Mouse (Mus musculus) cortical plate, adult 2 months (tissue): ENCODE results near the gene Dcdc2c. TPM values are rescaled to one million over a fixed set of nuclear protein-coding genes. Genes with fewer than 3 reads are reported as not detected.

ENCODE experiments used
- H3K27ac ChIP-seq: fragments of 200-500 bp; 2 replicates; pipeline ENCODE4 v1.5.1; 2012; ENCODE audit warnings: low read length, control low read depth, inconsistent platforms; ENCODE audit not compliant: insufficient read depth
- H3K4me1 ChIP-seq: fragments of 200-500 bp; 2 replicates; pipeline ENCODE4 v1.6.1; 2011; ENCODE audit warnings: low read length; ENCODE audit not compliant: control insufficient read depth, insufficient read depth
- H3K4me3 ChIP-seq: fragments of 200-500 bp; 2 replicates; pipeline ENCODE4 v1.5.1; 2011; ENCODE audit warnings: mild to moderate bottlenecking, low read length, control low read depth; ENCODE audit not compliant: insufficient read depth
- CTCF ChIP-seq: fragments of 200-500 bp; IDR thresholded peaks from 2 replicates; pipeline ENCODE4 v1.5.1; 2011; ENCODE audit warnings: mild to moderate bottlenecking, control low read depth, low read length; ENCODE audit not compliant: insufficient read depth; ENCODE audit errors: extremely low read depth
- POLR2A ChIP-seq: fragments of 200-500 bp; IDR thresholded peaks from 2 replicates; pipeline ENCODE4 v1.6.1; 2011; ENCODE audit warnings: mild to moderate bottlenecking, low read length, control low read depth; ENCODE audit not compliant: insufficient read depth; ENCODE audit errors: extremely low read depth
- polyA plus RNA-seq: library from polyadenylated mRNA; depleted of rRNA; stranded (reverse); fragments of >200 nt; gene quantifications from 2 replicates; pipeline ENCODE4 v1.2.3, GENCODE M21; 2012; rRNA removed

Dcdc2c gene
- polyA plus RNA-seq, 1 experiment = 0.77 TPM

- no peak overlapping the region for H3K27ac ChIP-seq
- TF ChIP-seq POLR2A (no peak), CTCF (no peak)
- no peaks in the 10 kb centered on the region for H3K4me1 ChIP-seq
- H3K4me3 ChIP-seq = no peak overlapping the region
Measured at GRCm38 (mm10) chr12:28402256-28402655, 149.9 kb downstream of the Dcdc2c start.

GRCm38 (mm10) chr12:28401372-28401771 is 150.8 kb downstream of the Dcdc2c start:
- no peak overlapping the region for H3K4me3 ChIP-seq
- no peak for TF ChIP-seq CTCF
- no peak for TF ChIP-seq POLR2A
- no peak overlapping the region for H3K27ac ChIP-seq
- H3K4me1 ChIP-seq = no peaks in the 10 kb centered on the region

GRCm38 (mm10) chr12:28392129-28392528 is 160.1 kb downstream of the Dcdc2c start:
- Histone ChIP-seq H3K4me1 (no peaks in the 10 kb centered on the region), H3K27ac (no peak overlapping the region), H3K4me3 (no peak overlapping the region)
- TF ChIP-seq POLR2A = no peak
- no peak for TF ChIP-seq CTCF

Other genes starting within 250 kb of the Dcdc2c start
- 0.46 and 0.66 TPM in 2 replicates for gene Allc, start 30.1 kb upstream of the Dcdc2c start, polyA plus RNA-seq
- gene Colec11, start 71.0 kb upstream of the Dcdc2c start, polyA plus RNA-seq = 0.98 and 1.1 TPM in 2 replicates
- gene Rps7, start 83.6 kb upstream of the Dcdc2c start, polyA plus RNA-seq = 368 and 372 TPM in 2 replicates
- 18.7 and 19.6 TPM in 2 replicates for gene Rnaseh1, start 97.2 kb upstream of the Dcdc2c start, polyA plus RNA-seq
- 40.7 and 41.7 TPM in 2 replicates for gene Adi1, start 122.8 kb upstream of the Dcdc2c start, polyA plus RNA-seq
- 59.7 TPM in 2 replicates for gene Trappc12, start 198.1 kb upstream of the Dcdc2c start, polyA plus RNA-seq
- 60.0 and 60.1 TPM in 2 replicates for gene Eipr1, start 199.4 kb upstream of the Dcdc2c start, polyA plus RNA-seq